Comparison of ENCODE assay signal across 11 mouse cellular contexts in genomic region chr3:142647836-142648235, GRCm38 (mm10). TPM values are rescaled to one million over a fixed set of nuclear protein-coding genes. Genes with fewer than 3 reads are reported as not detected.
"Had no signal": no experiment of that assay in that cellular context is flagged by ENCODE, and none has a peak within 500 bp of the region (broad histone marks: within the 10 kb centered on the region; RNA-seq: fewer than 3 reads in every experiment).

No protein-coding gene starts in this region.

RNA-seq across cellular contexts. Expression of gene Gbp2b, which starts 53.2 kb away (rescaled TPM):
- total RNA-seq: layer of hippocampus, adult 18-20 months; layer of hippocampus, postnatal 36 days; left cerebral cortex, adult 8-10 months; left cerebral cortex, postnatal 25 days; megakaryocyte progenitor cell, adult 5-6 weeks; midbrain, postnatal 0 days had no signal
- polyA plus RNA-seq: limb, embryonic 11.5 days; limb, embryonic 15.5 days; liver, embryonic 13.5 days; midbrain, embryonic 13.5 days; midbrain, postnatal 0 days; neural tube, embryonic 14.5 days had no signal
